Mouse (Mus musculus): Measurements from ENCODE around the gene Frmd8.

Frmd8 gene

GRCm38 (mm10) chr19:5874969-5875480, at the start of gene Frmd8:
TSS of gene Frmd8 (minus strand) at chr19:5875274.
- DNase-seq (ENCODE audit: low read depth), result peak; percentile 90

- DNase-seq (ENCODE audit: low read depth), result peak; percentile 94
These were observed 49.6 kb upstream of the Frmd8 start, which contains the start of gene Cdc42ep2 for GRCm38 (mm10) chr19:5924713-5925093. TSS of gene Cdc42ep2 (minus strand) at chr19:5924816.

GRCm38 (mm10) chr19:5923990-5924712, 49.1 kb upstream of the Frmd8 start:
- peak; percentile 77 for DNase-seq (ENCODE audit: low read depth)

GRCm38 (mm10) chr19:5922963-5923362, 47.9 kb upstream of the Frmd8 start:
- DNase-seq (ENCODE audit: low read depth), result no peak

- DNase-seq (ENCODE audit: low read depth), result peak; percentile 36
These were observed 47.3 kb upstream of the Frmd8 start for GRCm38 (mm10) chr19:5922119-5922942.

- DNase-seq (ENCODE audit: low read depth), result no peak
These were observed 46.6 kb upstream of the Frmd8 start for GRCm38 (mm10) chr19:5921715-5922114.

- no peak for DNase-seq (ENCODE audit: low read depth)
These were observed 38.1 kb upstream of the Frmd8 start, which contains the start of gene Dpf2 for GRCm38 (mm10) chr19:5913007-5913719. TSS of gene Dpf2 (minus strand) at chr19:5913010.

GRCm38 (mm10) chr19:5912103-5913006, 37.3 kb upstream of the Frmd8 start:
- peak; percentile 100 for DNase-seq (ENCODE audit: low read depth)

GRCm38 (mm10) chr19:5911430-5912102, 36.5 kb upstream of the Frmd8 start:
- peak; percentile 32 for DNase-seq (ENCODE audit: low read depth)

GRCm38 (mm10) chr19:5910221-5910620, 35.1 kb upstream of the Frmd8 start:
- no peak for DNase-seq (ENCODE audit: low read depth)

GRCm38 (mm10) chr19:5907275-5907674, 32.2 kb upstream of the Frmd8 start:
- DNase-seq (ENCODE audit: low read depth), result no peak

GRCm38 (mm10) chr19:5894002-5894678, 19.1 kb upstream of the Frmd8 start, which contains the start of gene Tigd3:
TSS of gene Tigd3 (minus strand) at chr19:5894149.
- peak; percentile 95 for DNase-seq (ENCODE audit: low read depth)

GRCm38 (mm10) chr19:5893282-5894001, 18.4 kb upstream of the Frmd8 start:
- DNase-seq (ENCODE audit: low read depth), result no peak

GRCm38 (mm10) chr19:5892735-5893134, 17.7 kb upstream of the Frmd8 start:
- no peak for DNase-seq (ENCODE audit: low read depth)

- DNase-seq (ENCODE audit: low read depth), result no peak
These were observed 17.2 kb upstream of the Frmd8 start for GRCm38 (mm10) chr19:5892262-5892661.

- DNase-seq (ENCODE audit: low read depth), result no peak
These were observed 16.6 kb upstream of the Frmd8 start for GRCm38 (mm10) chr19:5891521-5892258.

- DNase-seq (ENCODE audit: low read depth), result no peak
These were observed 14.1 kb upstream of the Frmd8 start for GRCm38 (mm10) chr19:5889211-5889610.

- no peak for DNase-seq (ENCODE audit: low read depth)
These were observed 12.3 kb upstream of the Frmd8 start for GRCm38 (mm10) chr19:5887234-5887815.

Data from c-Kit-positive CD71-positive TER-119-negative erythroid progenitor cells, embryonic 14.5 days (primary cell).